22 mouse cellular contexts compared by ENCODE assay signal in the genomic region with DNA sequence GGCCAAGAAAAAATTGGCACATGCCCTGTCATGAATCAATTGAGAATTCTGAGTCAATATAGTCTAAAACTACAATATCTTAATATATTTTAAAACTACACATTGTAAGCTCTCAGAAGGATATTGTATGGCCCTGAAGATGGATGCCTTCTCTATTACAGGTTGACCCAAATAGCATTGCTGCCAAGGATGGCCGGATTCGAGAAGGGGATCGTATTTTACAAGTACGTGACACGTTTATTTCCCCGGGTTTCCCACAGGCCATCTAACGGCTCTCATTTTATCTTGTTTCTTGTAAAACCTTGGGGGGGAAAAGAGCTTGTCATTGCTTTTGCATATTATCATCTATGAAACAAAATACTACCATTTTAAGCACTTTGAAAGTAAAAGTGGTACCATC.
DNase-seq lines count a peak whose midpoint lies in the region; ATAC-seq and TF ChIP-seq lines count a peak whose summit lies in the region.
"Had no signal": no experiment of that assay in that cellular context is flagged by ENCODE, and none has a peak within 500 bp of the region (broad histone marks: within the 10 kb centered on the region; RNA-seq: fewer than 3 reads in every experiment).

No protein-coding gene starts in this region.

- H3K4me2 ChIP-seq in kidney, postnatal 0 days (ENCODE audit: low read length) = no peak overlapping the region
- H3K4me2 ChIP-seq: embryonic facial prominence, embryonic 13.5 days; embryonic facial prominence, embryonic 15.5 days; forebrain, embryonic 12.5 days had no signal

- WGBS in kidney, postnatal 0 days = 48% methylated on average over 7 of the region's 7 CpGs

- no peak for TF ChIP-seq CTCF in gastrocnemius, adult 2 months (IDR thresholded peaks at IDR 0.05)
- no peak for TF ChIP-seq CTCF in kidney, postnatal 0 days (IDR thresholded peaks at IDR 0.05; ENCODE audit: low read depth)

- H3K4me3 ChIP-seq in gastrocnemius, adult 2 months = peak overlapping the region; percentile 33; the same call in 1 of the 2 replicates
- H3K4me3 ChIP-seq in kidney, postnatal 0 days (replicated peaks; ENCODE audit: low read depth, low read length) = no peak overlapping the region
- H3K4me3 ChIP-seq: embryonic facial prominence, embryonic 13.5 days; embryonic facial prominence, embryonic 15.5 days; erythroblast, embryonic 14.5 days; forebrain, embryonic 10.5 days; forebrain, embryonic 12.5 days had no signal

- no peak for ATAC-seq in kidney, postnatal 0 days (replicated peaks; ENCODE audit: low FRiP score, low read depth)
- ATAC-seq: forebrain, embryonic 14.5 days; forebrain, embryonic 16.5 days had no signal

- no peak overlapping the region for H3K9ac ChIP-seq in kidney, postnatal 0 days (ENCODE audit: low read depth, low read length)
- H3K9ac ChIP-seq: embryonic facial prominence, embryonic 13.5 days; embryonic facial prominence, embryonic 15.5 days; forebrain, embryonic 12.5 days had no signal

- no peaks in the 10 kb centered on the region for H3K36me3 ChIP-seq in kidney, postnatal 0 days (ENCODE audit: insufficient read depth, low read length)
- H3K36me3 ChIP-seq: embryonic facial prominence, embryonic 13.5 days; embryonic facial prominence, embryonic 15.5 days; forebrain, embryonic 10.5 days; forebrain, embryonic 12.5 days had no signal

- H3K27ac ChIP-seq in gastrocnemius, adult 2 months = peak overlapping the region; percentile 72
- H3K27ac ChIP-seq in kidney, postnatal 0 days = no peak overlapping the region
- H3K27ac ChIP-seq: embryonic facial prominence, embryonic 13.5 days; embryonic facial prominence, embryonic 15.5 days; forebrain, embryonic 10.5 days; forebrain, embryonic 12.5 days had no signal

- H3K27me3 ChIP-seq in kidney, postnatal 0 days (ENCODE audit: insufficient read depth, low read length) = no peaks in the 10 kb centered on the region
- H3K27me3 ChIP-seq: embryonic facial prominence, embryonic 13.5 days; embryonic facial prominence, embryonic 15.5 days; forebrain, embryonic 12.5 days had no signal

- no peaks in the 10 kb centered on the region for H3K9me3 ChIP-seq in kidney, postnatal 0 days (replicated peaks; ENCODE audit: low read length)
- H3K9me3 ChIP-seq: embryonic facial prominence, embryonic 13.5 days; embryonic facial prominence, embryonic 15.5 days; forebrain, embryonic 10.5 days; forebrain, embryonic 12.5 days had no signal

- no peaks in the 10 kb centered on the region for H3K4me1 ChIP-seq in kidney, postnatal 0 days (replicated peaks; ENCODE audit: insufficient read depth, low read length)
- H3K4me1 ChIP-seq: embryonic facial prominence, embryonic 13.5 days; embryonic facial prominence, embryonic 15.5 days had no signal

- intact Hi-C loops in gastrocnemius, adult 2 months (cut with DNase I) = no loop called here

- DNase-seq in gastrocnemius, adult 2 months = peak; percentile 51
- no peak for DNase-seq in gastrocnemius, adult 8-10 months (ENCODE audit: low spot score in 2 of 2)
- peak; percentile 21 for DNase-seq in kidney, postnatal 0 days (ENCODE audit: low spot score)
- DNase-seq in kidney, adult 18-20 months = no peak
- no peak for DNase-seq in ovary, adult 18-20 months (ENCODE audit: low spot score)
- DNase-seq: adrenal gland, adult 2 months; adrenal gland, postnatal 10 days; adrenal gland, postnatal 25 days; cerebellum, adult 11 months; cerebellum, adult 18-20 months; cerebellum, adult 8-10 months; cerebellum, adult 9-11 months; cerebellum, postnatal 14 days; cerebellum, postnatal 36 days; embryo, embryonic 11 days had no signal

Comparison
In these comparisons a context has a peak if more than half of its experiments do, and no peak if none do; other contexts are left out.
1. DNase-seq: peak in gastrocnemius, adult 2 months (single experiment) and kidney, postnatal 0 days (single experiment); none in gastrocnemius, adult 8-10 months (0 of 2), kidney, adult 18-20 months (single experiment) and ovary, adult 18-20 months (single experiment).